Mouse (Mus musculus) lung, embryonic 16.5 days (tissue): Measurements from ENCODE around the gene Shmt2. TPM values are rescaled to one million over a fixed set of nuclear protein-coding genes. Genes with fewer than 3 reads are reported as not detected.

Experiments used
- ATAC-seq: fragments of 200-750 bp; cut with Nextera tagmentation; 2 replicates; pipeline ENCODE4 v1.8.0; 2017; ENCODE audit warnings: low read depth, mild to moderate bottlenecking, moderate library complexity
- H3K27ac ChIP-seq: fragments of 300-500 bp; sonication (generic); 2 replicates; pipeline ENCODE4 v1.5.1; 2014; ENCODE audit warnings: mild to moderate bottlenecking, control low read depth, low read length
- H3K27me3 ChIP-seq: fragments of 300-500 bp; sonication (generic); 2 replicates; pipeline ENCODE4 v1.6.1; 2014; ENCODE audit warnings: low read depth, low read length, mixed read lengths; ENCODE audit not compliant: control insufficient read depth, insufficient read depth
- H3K36me3 ChIP-seq: fragments of 300-500 bp; sonication (generic); 2 replicates; pipeline ENCODE4 v1.6.1; 2014; ENCODE audit warnings: low read length; ENCODE audit not compliant: control insufficient read depth, insufficient read depth
- H3K4me1 ChIP-seq: fragments of 300-500 bp; sonication (generic); replicated peaks from 2 replicates; pipeline ENCODE4 v1.6.1; 2014; ENCODE audit warnings: low read length, mixed read lengths; ENCODE audit not compliant: control insufficient read depth, insufficient read depth
- H3K4me2 ChIP-seq: fragments of 300-500 bp; sonication (generic); 2 replicates; pipeline ENCODE4 v1.6.1; 2014; ENCODE audit warnings: low read depth, low read length, control low read depth
- H3K4me3 ChIP-seq: fragments of 300-500 bp; sonication (generic); 2 replicates; pipeline ENCODE4 v1.5.1; 2014; ENCODE audit warnings: mild to moderate bottlenecking, low read length, control low read depth
- H3K9ac ChIP-seq: fragments of 300-500 bp; sonication (generic); 2 replicates; pipeline ENCODE4 v1.6.1; 2014; ENCODE audit warnings: low read length, control low read depth
- H3K9me3 ChIP-seq: fragments of 300-500 bp; sonication (generic); 2 replicates; pipeline ENCODE4 v1.6.1; 2016; ENCODE audit warnings: low read length; ENCODE audit not compliant: control insufficient read depth
- WGBS: fragments of 180-500 bp; shearing (Covaris S2); extraction: QIAGEN DNeasy Blood & Tissue Kit; methylation state at CpG from one replicate; pipeline ENCODE4 v1.1.7; 2014; 5-methylcytosine and 5-hydroxymethylcytosine counted together
- polyA plus RNA-seq: library from polyadenylated mRNA; unstranded; fragments of >200 nt; fragmentation: Nextera tagmentation; extraction: Ambion mirVana; gene quantifications from 2 replicates; pipeline ENCODE4 v1.2.1, GENCODE M21; 2015

Gene Shmt2
- polyA plus RNA-seq, 1 experiment from 2014 or later, result 119 TPM

- Histone ChIP-seq H3K36me3 (peaks cover 30% of the 10 kb centered on the region), H3K4me1 (peaks cover 59% of the 10 kb centered on the region), H3K4me2 (peak overlapping the region; percentile 50), H3K27me3 (peaks cover 23% of the 10 kb centered on the region), H3K27ac (peak overlapping the region; percentile 87), H3K4me3 (peak overlapping the region; percentile 37; the same call in 1 of the 2 replicates), H3K9ac (peak overlapping the region; percentile 63), H3K9me3 (no peaks in the 10 kb centered on the region; the same call in 1 of the 2 replicates)
- ATAC-seq, result no peak
- WGBS, result 21% methylated on average over 8 of the region's 8 CpGs
These were observed 6.2 kb downstream of the Shmt2 start for GRCm38 (mm10) chr10:127515983-127516459.

GRCm38 (mm10) chr10:127515271-127515982, 6.8 kb downstream of the Shmt2 start:
- WGBS, result 37% methylated on average over 9 of the region's 9 CpGs
- ATAC-seq, result no peak
- peak overlapping the region; percentile 37 for H3K4me3 ChIP-seq
- H3K9me3 ChIP-seq, result no peaks in the 10 kb centered on the region; the same call in 1 of the 2 replicates
- H3K36me3 ChIP-seq, result peaks cover 29% of the 10 kb centered on the region
- peaks cover 29% of the 10 kb centered on the region for H3K27me3 ChIP-seq
- peak overlapping the region; percentile 41 for H3K9ac ChIP-seq
- H3K4me2 ChIP-seq, result peak overlapping the region; percentile 50
- peak overlapping the region; percentile 87 for H3K27ac ChIP-seq
- H3K4me1 ChIP-seq, result peaks cover 56% of the 10 kb centered on the region

- peaks cover 35% of the 10 kb centered on the region for H3K27me3 ChIP-seq
- H3K4me2 ChIP-seq, result peak within 1 kb of the TSS; percentile 50
- peak within 1 kb of the TSS; percentile 37 for H3K4me3 ChIP-seq
- H3K27ac ChIP-seq, result peak within 1 kb of the TSS; percentile 87
- no peaks in the 10 kb centered on the region; the same call in 1 of the 2 replicates for H3K9me3 ChIP-seq
- ATAC-seq, result no peak
- WGBS, result 16% methylated on average over 6 of the region's 6 CpGs
- peaks cover 56% of the 10 kb centered on the region for H3K4me1 ChIP-seq
- peaks cover 22% of the 10 kb centered on the region for H3K36me3 ChIP-seq
- peak within 1 kb of the TSS; percentile 41 for H3K9ac ChIP-seq
These were observed 7.5 kb downstream of the Shmt2 start, which contains the start of gene Ndufa4l2 for GRCm38 (mm10) chr10:127514764-127515163. Ndufa4l2 (plus strand) TSS chr10:127514967.

GRCm38 (mm10) chr10:127514111-127514698, 8.0 kb downstream of the Shmt2 start:
- Histone ChIP-seq H3K4me3 (no peak overlapping the region), H3K4me2 (peak overlapping the region; percentile 50; the same call in 1 of the 2 replicates), H3K4me1 (peaks cover 60% of the 10 kb centered on the region), H3K27me3 (peaks cover 40% of the 10 kb centered on the region), H3K36me3 (peaks cover 18% of the 10 kb centered on the region), H3K9ac (no peak overlapping the region; the same call in 1 of the 2 replicates), H3K9me3 (no peaks in the 10 kb centered on the region; the same call in 1 of the 2 replicates), H3K27ac (no peak overlapping the region; the same call in 1 of the 2 replicates)
- WGBS, result 15% methylated on average over 13 of the region's 13 CpGs
- ATAC-seq, result no peak

- Histone ChIP-seq H3K27ac (no peak overlapping the region), H3K4me2 (peak overlapping the region; percentile 50), H3K27me3 (peaks cover 43% of the 10 kb centered on the region), H3K9ac (peak overlapping the region; percentile 23), H3K9me3 (no peaks in the 10 kb centered on the region; the same call in 1 of the 2 replicates), H3K4me3 (peak overlapping the region; percentile 21; the same call in 1 of the 2 replicates), H3K36me3 (peaks cover 12% of the 10 kb centered on the region), H3K4me1 (peaks cover 66% of the 10 kb centered on the region)
- ATAC-seq, result peak; percentile 9
- WGBS, result 1% methylated on average over 15 of the region's 16 CpGs
These were observed 8.6 kb downstream of the Shmt2 start for GRCm38 (mm10) chr10:127513501-127514091.

- WGBS, result under 1% methylated on average over 27 of the region's 27 CpGs
These were observed 9.4 kb downstream of the Shmt2 start for GRCm38 (mm10) chr10:127512813-127513212.

GRCm38 (mm10) chr10:127512307-127512666, 10.0 kb downstream of the Shmt2 start:
- H3K36me3 ChIP-seq, result no peaks in the 10 kb centered on the region
- H3K4me2 ChIP-seq, result peak overlapping the region; percentile 88
- H3K4me1 ChIP-seq, result peaks cover 68% of the 10 kb centered on the region

More at GRCm38 (mm10) chr10:127512813-127513212, 9.4 kb downstream of the Shmt2 start:
- no peak overlapping the region for H3K27ac ChIP-seq
- H3K4me2 ChIP-seq, result peak overlapping the region; percentile 88
- H3K27me3 ChIP-seq, result peaks cover 47% of the 10 kb centered on the region
- peaks cover 70% of the 10 kb centered on the region for H3K4me1 ChIP-seq
- peaks cover 5% of the 10 kb centered on the region for H3K36me3 ChIP-seq
- H3K4me3 ChIP-seq, result peak overlapping the region; percentile 21
- no peaks in the 10 kb centered on the region for H3K9me3 ChIP-seq
- peak overlapping the region; percentile 23 for H3K9ac ChIP-seq
- ATAC-seq, result peak; percentile 54

GRCm38 (mm10) chr10:127511634-127512306, 10.5 kb downstream of the Shmt2 start:
- WGBS, result under 1% methylated on average over 45 of the region's 46 CpGs
- H3K9ac ChIP-seq, result peak overlapping the region; percentile 65
- peak overlapping the region; percentile 88 for H3K4me2 ChIP-seq
- H3K27me3 ChIP-seq, result peaks cover 52% of the 10 kb centered on the region
- H3K4me1 ChIP-seq, result peaks cover 63% of the 10 kb centered on the region
- ATAC-seq, result no peak
- H3K4me3 ChIP-seq, result peak overlapping the region; percentile 53
- H3K27ac ChIP-seq, result no peak overlapping the region
- no peaks in the 10 kb centered on the region for H3K36me3 ChIP-seq
- no peaks in the 10 kb centered on the region for H3K9me3 ChIP-seq

More at GRCm38 (mm10) chr10:127512307-127512666, 10.0 kb downstream of the Shmt2 start:
- WGBS, result 3% methylated on average over 7 of the region's 7 CpGs
- no peak for ATAC-seq
- H3K9me3 ChIP-seq, result no peaks in the 10 kb centered on the region
- H3K4me3 ChIP-seq, result peak overlapping the region; percentile 53
- H3K27ac ChIP-seq, result no peak overlapping the region
- H3K27me3 ChIP-seq, result peaks cover 52% of the 10 kb centered on the region
- peak overlapping the region; percentile 65; the same call in 1 of the 2 replicates for H3K9ac ChIP-seq
